Mouse (Mus musculus): ENCODE measurements around the gene Iqsec3. TPM values are rescaled to one million over a fixed set of nuclear protein-coding genes. Genes with fewer than 3 reads are reported as not detected.

Gene Iqsec3
- total RNA-seq, 1 experiment = 0.18 TPM

DNA sequence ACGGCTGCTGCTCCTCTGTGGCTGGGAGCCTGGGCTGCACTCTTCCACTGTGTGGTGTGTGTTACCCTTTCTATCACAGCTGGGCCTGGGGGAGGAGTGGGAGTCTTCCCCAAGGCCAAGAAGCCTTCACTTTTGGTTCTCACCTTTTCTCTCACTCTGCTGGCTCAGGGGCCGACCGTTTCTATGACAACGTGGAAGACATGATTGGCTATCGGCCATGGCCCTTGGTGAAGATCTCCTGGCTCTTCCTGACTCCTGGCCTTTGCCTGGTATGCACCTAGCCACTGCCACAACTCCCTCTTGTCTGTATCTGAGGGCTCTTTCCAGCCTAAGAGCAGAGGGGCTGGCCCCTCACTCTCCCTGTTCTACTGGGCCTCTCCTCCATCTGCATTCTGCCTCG lies 110.4 kb downstream of the Iqsec3 start:
- Histone ChIP-seq H3K36me3 (ENCODE audit: control insufficient read depth, insufficient read depth, low read length, poor library complexity, severe bottlenecking) (no peaks in the 10 kb centered on the region), H3K9ac (ENCODE audit: insufficient read depth, low read depth, low read length, poor library complexity, severe bottlenecking) (no peak overlapping the region), H3K27ac (ENCODE audit: insufficient read depth, low read depth, low read length, poor library complexity, severe bottlenecking) (no peak overlapping the region), H3K4me3 (ENCODE audit: insufficient read depth in 1 of 2, low read depth in 1 of 2, low read length in 2 of 2, poor library complexity in 1 of 2, severe bottlenecking in 1 of 2) (no peak overlapping the region), H3K4me1 (ENCODE audit: control insufficient read depth in 2 of 2, insufficient read depth in 2 of 2, low read length in 2 of 2, poor library complexity in 1 of 2) (peaks cover 0 to 3% of the 10 kb centered on the region in 2 experiments; a peak in 1 of 4 replicates), H3K9me3 (ENCODE audit: control insufficient read depth, insufficient read depth, low read depth, low read length) (no peaks in the 10 kb centered on the region)
- in situ Hi-C loops (cut with MboI; ENCODE audit: low sequenced_read_pairs in 2 of 2, unreplicated experiment in 2 of 2) = loop anchor here in 1 of 2 experiments (25.0 kb wide), 1 partner anchor 101 kb away; no protein-coding TSS in a partner anchor
- no peak for DNase-seq (ENCODE audit: low read depth, low spot score)
- TF ChIP-seq MAFK (IDR thresholded peaks at IDR 0.05; ENCODE audit: insufficient read depth, low read depth, low read length) (no peak), HCFC1 (IDR thresholded peaks at IDR 0.05; ENCODE audit: borderline replicate concordance, insufficient read depth, low read length) (no peak), ZC3H11A (IDR thresholded peaks at IDR 0.05; ENCODE audit: borderline replicate concordance, low read depth, low read length) (no peak), ZNF384 (IDR thresholded peaks at IDR 0.05; ENCODE audit: low read depth, low read length) (no peak), CHD2 (IDR thresholded peaks at IDR 0.05; ENCODE audit: low read depth, low read length) (no peak)

DNA sequence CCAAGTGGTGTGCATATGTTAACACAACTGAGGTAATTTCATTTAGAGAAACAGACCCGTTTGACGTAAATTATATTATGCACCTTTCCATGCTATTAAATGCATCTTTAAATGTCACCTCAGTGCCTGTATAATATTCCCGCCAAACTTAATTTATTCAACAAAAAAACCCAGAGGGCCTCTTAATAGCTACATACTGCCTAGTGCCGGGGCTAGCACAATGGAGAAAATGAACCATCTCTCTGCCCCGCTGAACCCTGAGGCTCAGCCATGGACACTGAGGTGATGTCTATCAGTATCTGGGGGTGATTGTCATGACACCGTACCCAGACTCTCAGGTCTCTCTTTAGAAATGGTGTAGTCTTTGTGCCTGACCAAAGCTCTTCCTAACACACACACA lies 116.2 kb downstream of the Iqsec3 start:
- Histone ChIP-seq H3K9ac (ENCODE audit: insufficient read depth, low read depth, low read length, poor library complexity, severe bottlenecking) (no peak overlapping the region), H3K9me3 (ENCODE audit: control insufficient read depth, insufficient read depth, low read depth, low read length) (no peaks in the 10 kb centered on the region), H3K4me3 (ENCODE audit: insufficient read depth in 1 of 2, low read depth in 1 of 2, low read length in 2 of 2, poor library complexity in 1 of 2, severe bottlenecking in 1 of 2) (no peak overlapping the region), H3K36me3 (ENCODE audit: control insufficient read depth, insufficient read depth, low read length, poor library complexity, severe bottlenecking) (no peaks in the 10 kb centered on the region), H3K27ac (ENCODE audit: insufficient read depth, low read depth, low read length, poor library complexity, severe bottlenecking) (no peak overlapping the region), H3K4me1 (ENCODE audit: control insufficient read depth in 2 of 2, insufficient read depth in 2 of 2, low read length in 2 of 2, poor library complexity in 1 of 2) (no peaks in the 10 kb centered on the region)
- in situ Hi-C loops (cut with MboI; ENCODE audit: low sequenced_read_pairs in 2 of 2, unreplicated experiment in 2 of 2) = loop anchor here in 1 of 2 experiments (25.0 kb wide), 1 partner anchor 95 kb away; no protein-coding TSS in a partner anchor
- TF ChIP-seq CHD2 (IDR thresholded peaks at IDR 0.05; ENCODE audit: low read depth, low read length) (no peak), ZNF384 (IDR thresholded peaks at IDR 0.05; ENCODE audit: low read depth, low read length) (no peak), MAFK (IDR thresholded peaks at IDR 0.05; ENCODE audit: insufficient read depth, low read depth, low read length) (no peak), ZC3H11A (IDR thresholded peaks at IDR 0.05; ENCODE audit: borderline replicate concordance, low read depth, low read length) (no peak), HCFC1 (IDR thresholded peaks at IDR 0.05; ENCODE audit: borderline replicate concordance, insufficient read depth, low read length) (no peak)
- no peak for DNase-seq (ENCODE audit: low read depth, low spot score)

DNA sequence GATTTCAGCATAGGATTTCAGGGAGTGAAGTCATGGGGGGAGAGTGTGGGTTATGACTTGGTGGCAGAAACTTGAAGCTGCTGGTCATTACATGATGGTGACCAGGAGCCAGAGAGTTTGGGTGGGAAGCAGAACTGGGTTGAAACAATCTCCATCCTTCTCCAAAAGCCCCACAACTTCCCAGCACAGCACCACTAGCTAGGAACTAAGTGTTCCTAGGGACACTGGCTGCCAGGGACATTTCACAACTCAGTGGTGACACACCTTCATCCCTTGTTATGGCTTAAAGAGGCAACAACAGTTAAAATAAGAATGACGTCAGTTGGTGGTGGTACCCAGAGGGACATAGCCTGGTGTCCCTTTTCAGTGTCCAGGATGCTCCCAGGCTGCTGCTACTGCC lies 117.4 kb downstream of the Iqsec3 start:
- TF ChIP-seq HCFC1 (IDR thresholded peaks at IDR 0.05; ENCODE audit: borderline replicate concordance, insufficient read depth, low read length) (no peak), ZC3H11A (IDR thresholded peaks at IDR 0.05; ENCODE audit: borderline replicate concordance, low read depth, low read length) (no peak), ZNF384 (IDR thresholded peaks at IDR 0.05; ENCODE audit: low read depth, low read length) (no peak), MAFK (IDR thresholded peaks at IDR 0.05; ENCODE audit: insufficient read depth, low read depth, low read length) (no peak), CHD2 (IDR thresholded peaks at IDR 0.05; ENCODE audit: low read depth, low read length) (no peak)
- H3K4me1 ChIP-seq (ENCODE audit: control insufficient read depth in 2 of 2, insufficient read depth in 2 of 2, low read length in 2 of 2, poor library complexity in 1 of 2) = no peaks in the 10 kb centered on the region
- in situ Hi-C loops (cut with MboI; ENCODE audit: low sequenced_read_pairs in 2 of 2, unreplicated experiment in 2 of 2) = loop anchor here in 1 of 2 experiments (25.0 kb wide), 1 partner anchor 94 kb away; no protein-coding TSS in a partner anchor
- DNase-seq (ENCODE audit: low read depth, low spot score) = no peak
- no peaks in the 10 kb centered on the region for H3K36me3 ChIP-seq (ENCODE audit: control insufficient read depth, insufficient read depth, low read length, poor library complexity, severe bottlenecking)
- no peak overlapping the region for H3K27ac ChIP-seq (ENCODE audit: insufficient read depth, low read depth, low read length, poor library complexity, severe bottlenecking)
- no peaks in the 10 kb centered on the region for H3K9me3 ChIP-seq (ENCODE audit: control insufficient read depth, insufficient read depth, low read depth, low read length)
- H3K4me3 ChIP-seq (ENCODE audit: insufficient read depth in 1 of 2, low read depth in 1 of 2, low read length in 2 of 2, poor library complexity in 1 of 2, severe bottlenecking in 1 of 2) = no peak overlapping the region
- H3K9ac ChIP-seq (ENCODE audit: insufficient read depth, low read depth, low read length, poor library complexity, severe bottlenecking) = no peak overlapping the region

DNA sequence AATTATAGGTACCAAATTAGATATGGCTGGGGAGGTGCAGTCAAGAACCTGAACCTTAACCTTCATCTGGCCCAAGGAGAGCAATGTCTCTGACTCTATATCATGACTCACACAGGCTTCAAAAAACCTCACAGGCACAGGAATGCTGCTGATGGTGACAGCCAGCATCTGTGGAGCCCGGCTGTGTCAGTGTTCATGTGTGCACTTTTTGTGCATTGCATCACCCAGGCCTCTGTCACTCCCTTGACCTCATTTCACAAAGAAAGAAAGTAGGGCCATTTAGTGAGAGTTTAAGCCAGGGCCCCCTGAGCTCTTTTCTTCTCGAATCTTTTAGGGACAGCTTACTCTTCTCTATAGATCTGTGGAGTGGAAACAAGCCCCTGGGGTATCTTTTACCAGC lies 121.2 kb downstream of the Iqsec3 start:
- no peak for DNase-seq (ENCODE audit: low read depth, low spot score)
- Histone ChIP-seq H3K4me1 (ENCODE audit: control insufficient read depth in 2 of 2, insufficient read depth in 2 of 2, low read length in 2 of 2, poor library complexity in 1 of 2) (no peaks in the 10 kb centered on the region), H3K9ac (ENCODE audit: insufficient read depth, low read depth, low read length, poor library complexity, severe bottlenecking) (no peak overlapping the region), H3K27ac (ENCODE audit: insufficient read depth, low read depth, low read length, poor library complexity, severe bottlenecking) (no peak overlapping the region), H3K36me3 (ENCODE audit: control insufficient read depth, insufficient read depth, low read length, poor library complexity, severe bottlenecking) (no peaks in the 10 kb centered on the region), H3K9me3 (ENCODE audit: control insufficient read depth, insufficient read depth, low read depth, low read length) (no peaks in the 10 kb centered on the region), H3K4me3 (ENCODE audit: insufficient read depth in 1 of 2, low read depth in 1 of 2, low read length in 2 of 2, poor library complexity in 1 of 2, severe bottlenecking in 1 of 2) (no peak overlapping the region)
- TF ChIP-seq MAFK (IDR thresholded peaks at IDR 0.05; ENCODE audit: insufficient read depth, low read depth, low read length) (no peak), CHD2 (IDR thresholded peaks at IDR 0.05; ENCODE audit: low read depth, low read length) (no peak), ZC3H11A (IDR thresholded peaks at IDR 0.05; ENCODE audit: borderline replicate concordance, low read depth, low read length) (no peak), ZNF384 (IDR thresholded peaks at IDR 0.05; ENCODE audit: low read depth, low read length) (no peak), HCFC1 (IDR thresholded peaks at IDR 0.05; ENCODE audit: borderline replicate concordance, insufficient read depth, low read length) (no peak)
- in situ Hi-C loops (cut with MboI; ENCODE audit: low sequenced_read_pairs in 2 of 2, unreplicated experiment in 2 of 2) = loop anchor here in 1 of 2 experiments (25.0 kb wide), 1 partner anchor 90 kb away; no protein-coding TSS in a partner anchor
